Mouse (Mus musculus): Measurements from ENCODE around the gene Pdk1.

Pdk1 gene

DNA sequence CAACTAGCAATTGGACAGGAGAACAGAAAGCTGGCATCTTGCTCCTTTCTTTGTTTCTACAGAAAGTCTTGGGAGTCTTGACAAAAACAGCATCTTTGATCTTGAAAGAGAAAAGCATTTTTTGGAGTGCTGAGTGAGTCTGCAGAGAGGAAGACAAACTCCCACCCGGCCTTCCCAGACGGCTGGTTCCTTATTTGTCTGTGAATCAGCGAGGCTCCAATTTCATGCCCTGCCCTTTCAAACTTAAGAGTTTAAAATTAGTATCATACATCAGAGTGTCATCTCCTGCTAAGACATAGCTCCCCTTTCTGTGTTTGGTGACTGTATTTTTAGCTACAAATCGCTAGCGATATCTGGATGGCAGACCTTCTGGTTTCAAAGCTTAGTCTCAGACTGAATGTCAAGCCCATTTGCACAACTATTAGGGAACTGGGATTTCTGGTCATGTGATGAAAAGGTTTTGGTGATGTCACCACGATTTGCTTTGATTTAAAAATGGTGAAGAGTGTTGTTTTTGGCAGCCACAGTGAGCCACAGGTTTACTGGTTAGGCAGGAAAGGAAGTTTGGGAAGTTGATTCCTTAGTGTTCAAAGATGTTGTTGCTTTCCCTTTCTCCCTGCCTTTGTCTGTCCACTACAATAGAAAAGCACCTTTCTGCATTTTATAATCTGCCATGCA lies 65.8 kb downstream of the Pdk1 start:
- no peak for DNase-seq (ENCODE audit: low spot score)

DNA sequence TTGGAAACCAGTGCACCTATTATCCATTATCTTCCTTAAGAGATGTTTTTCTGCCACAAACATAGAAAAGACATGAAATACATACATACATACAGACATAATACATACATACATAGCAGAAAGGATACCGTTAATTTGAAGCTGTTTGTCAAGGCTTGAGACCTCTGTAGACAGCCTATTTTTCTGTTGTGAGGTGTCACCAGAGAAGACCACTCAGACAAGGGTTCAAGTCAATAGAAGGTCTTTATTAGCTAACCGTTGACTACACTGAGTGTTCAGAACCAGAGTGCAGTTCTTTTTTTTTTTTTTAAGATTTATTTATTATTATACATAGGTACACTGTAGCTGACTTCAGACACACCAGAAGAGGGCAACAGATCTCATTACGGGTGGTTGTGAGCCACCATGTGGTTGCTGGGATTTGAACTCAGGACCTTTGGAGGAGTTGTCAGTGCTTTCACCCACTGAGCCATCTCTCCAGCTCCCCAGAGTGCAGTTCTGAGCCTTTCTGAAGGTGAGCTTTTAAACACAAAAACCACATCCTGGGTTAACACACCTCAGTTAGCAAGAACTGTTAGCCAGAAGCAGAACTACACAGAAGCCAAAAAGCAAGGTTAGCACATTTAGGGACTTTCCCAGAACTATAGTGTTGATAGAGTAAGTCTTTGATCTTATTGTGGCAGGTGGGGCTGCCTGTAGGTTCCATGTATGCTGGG lies 68.1 kb downstream of the Pdk1 start:
- DNase-seq (ENCODE audit: low spot score) = no peak

DNA sequence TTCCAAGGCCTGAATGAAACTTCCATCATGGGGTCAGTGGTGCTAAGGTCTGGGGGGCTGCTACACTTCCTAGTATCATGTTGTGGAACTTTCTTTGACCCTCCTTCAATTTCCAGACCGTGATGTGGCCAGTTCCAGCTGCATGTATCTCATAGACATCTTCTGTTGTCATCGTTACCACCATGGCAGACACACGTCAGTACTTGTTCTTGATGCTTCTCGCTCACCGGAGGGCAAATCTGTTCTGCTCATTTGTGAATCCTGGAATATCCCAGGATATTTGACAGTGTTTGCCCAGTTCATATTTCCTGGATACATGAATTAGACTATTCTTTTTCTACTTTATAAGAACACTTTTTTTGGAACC lies 68.7 kb downstream of the Pdk1 start:
- no peak for DNase-seq (ENCODE audit: low spot score)

DNA sequence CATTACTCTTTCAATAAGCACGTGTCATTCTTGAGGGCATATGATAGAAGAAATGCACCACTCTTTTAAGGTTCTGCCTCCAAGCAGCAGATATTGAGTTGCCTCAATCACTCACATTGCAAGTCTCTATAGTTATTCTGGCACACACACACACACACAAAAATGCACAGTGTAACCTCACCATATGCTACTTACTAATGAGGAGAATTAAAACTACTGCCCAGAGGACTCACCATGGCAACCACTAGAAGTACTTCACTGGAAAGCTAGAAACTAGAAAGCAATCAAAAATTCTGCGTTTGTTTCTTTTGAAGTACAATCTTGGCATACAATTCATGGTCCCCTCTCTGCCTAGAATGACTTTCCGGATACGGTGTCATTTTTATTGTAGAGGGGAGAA lies 78.2 kb downstream of the Pdk1 start:
- DNase-seq (ENCODE audit: low spot score) = no peak

Measured in ovary, postnatal 14 days (tissue).